In the genomic region with DNA sequence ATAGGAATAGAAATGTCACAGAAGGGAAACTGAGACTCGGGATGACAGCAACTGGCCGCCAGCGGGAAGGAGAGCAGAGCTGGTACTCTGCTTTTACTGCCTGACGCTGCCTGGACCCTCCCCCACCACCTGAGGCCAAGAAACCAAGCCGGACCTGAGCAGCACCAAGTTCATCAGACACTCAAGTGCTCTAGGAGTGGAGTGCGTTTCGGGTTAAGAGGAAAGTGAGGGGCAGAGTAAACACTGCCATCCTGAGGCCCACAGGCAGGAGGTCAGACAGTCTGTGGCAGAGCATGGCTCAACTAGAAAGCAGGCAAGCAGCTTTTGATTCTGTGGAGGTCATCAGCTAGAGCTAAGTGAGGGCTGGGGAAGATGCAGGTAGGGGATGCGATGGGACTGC, we compare ENCODE assay signal across 30 mouse cellular contexts. TPM values are rescaled to one million over a fixed set of nuclear protein-coding genes. Genes with fewer than 3 reads are reported as not detected.
"Had no signal": no experiment of that assay in that cellular context is flagged by ENCODE, and none has a peak within 500 bp of the region (broad histone marks: within the 10 kb centered on the region; RNA-seq: fewer than 3 reads in every experiment).

No protein-coding gene starts in this region.

- H3K4me1 ChIP-seq: heart, embryonic 13.5 days; heart, embryonic 15.5 days; hindbrain, embryonic 13.5 days; hindbrain, embryonic 15.5 days; limb, embryonic 10.5 days; limb, embryonic 12.5 days had no signal

- H3K9me3 ChIP-seq: heart, embryonic 13.5 days; heart, embryonic 15.5 days; hindbrain, embryonic 13.5 days; hindbrain, embryonic 15.5 days; limb, embryonic 10.5 days; limb, embryonic 12.5 days had no signal

- H3K4me2 ChIP-seq: heart, embryonic 11.5 days; heart, embryonic 13.5 days; heart, embryonic 15.5 days; hindbrain, embryonic 13.5 days; hindbrain, embryonic 15.5 days; limb, embryonic 12.5 days had no signal

- H3K27me3 ChIP-seq: heart, embryonic 15.5 days; hindbrain, embryonic 13.5 days; hindbrain, embryonic 15.5 days had no signal

- ATAC-seq: forebrain, postnatal 0 days; hindbrain, postnatal 0 days; intestine, embryonic 16.5 days had no signal

- H3K36me3 ChIP-seq: heart, embryonic 13.5 days; heart, embryonic 15.5 days; hindbrain, embryonic 13.5 days; hindbrain, embryonic 15.5 days; limb, embryonic 10.5 days; limb, embryonic 12.5 days had no signal

- DNase-seq: forebrain, postnatal 0 days; gastrocnemius, postnatal 14 days; gastrocnemius, postnatal 36 days; heart, adult 11 months; heart, adult 2 months; heart, postnatal 14 days; heart, postnatal 36 days; kidney, adult 11 months; kidney, adult 2 months; kidney, postnatal 10 days; kidney, postnatal 25 days; kidney, postnatal 4 days had no signal

- H3K9ac ChIP-seq: forebrain, postnatal 0 days; heart, embryonic 13.5 days; heart, embryonic 15.5 days; hindbrain, embryonic 13.5 days; hindbrain, embryonic 15.5 days; limb, embryonic 12.5 days had no signal

- H3K4me3 ChIP-seq: heart, adult 2 months; heart, embryonic 13.5 days; heart, embryonic 15.5 days; hindbrain, embryonic 13.5 days; hindbrain, embryonic 15.5 days; layer of hippocampus, adult 2 months; left cerebral cortex, adult 2 months; limb, embryonic 10.5 days; limb, embryonic 12.5 days had no signal

- H3K27ac ChIP-seq: heart, adult 2 months; heart, embryonic 13.5 days; heart, embryonic 15.5 days; hindbrain, embryonic 13.5 days; hindbrain, embryonic 15.5 days; hindbrain, postnatal 0 days; layer of hippocampus, adult 2 months; left cerebral cortex, adult 2 months; limb, embryonic 10.5 days; limb, embryonic 12.5 days had no signal

RNA-seq across cellular contexts. Expression of a gene that starts 37.1 kb away (rescaled TPM):
- polyA plus RNA-seq: forebrain, postnatal 0 days; gonadal fat pad, adult 2 months; heart, adult 2 months; heart, embryonic 11.5 days; heart, embryonic 13.5 days; heart, embryonic 15.5 days; heart, postnatal 0 days; hindbrain, embryonic 11.5 days; hindbrain, embryonic 13.5 days; hindbrain, embryonic 15.5 days; hindbrain, postnatal 0 days; intestine, embryonic 14.5 days; intestine, embryonic 16.5 days; kidney, adult 2 months; kidney, embryonic 14.5 days; kidney, embryonic 16.5 days; limb, embryonic 10.5 days; limb, embryonic 12.5 days; limb, embryonic 14.5 days had no signal
